Mouse (Mus musculus) layer of hippocampus, adult 9-10 months (tissue): ENCODE measurements around the gene Thrap3.
"Not testable (repeated sequence)": the region's sequence is repeated elsewhere in the genome, so short reads cannot be mapped to it uniquely, and the experiment has no call there.

Source experiments
- DNase-seq: peaks from one replicate; pipeline ENCODE4 v3.0.0; 2022; ENCODE audit warnings: low spot score

Thrap3 gene

DNA sequence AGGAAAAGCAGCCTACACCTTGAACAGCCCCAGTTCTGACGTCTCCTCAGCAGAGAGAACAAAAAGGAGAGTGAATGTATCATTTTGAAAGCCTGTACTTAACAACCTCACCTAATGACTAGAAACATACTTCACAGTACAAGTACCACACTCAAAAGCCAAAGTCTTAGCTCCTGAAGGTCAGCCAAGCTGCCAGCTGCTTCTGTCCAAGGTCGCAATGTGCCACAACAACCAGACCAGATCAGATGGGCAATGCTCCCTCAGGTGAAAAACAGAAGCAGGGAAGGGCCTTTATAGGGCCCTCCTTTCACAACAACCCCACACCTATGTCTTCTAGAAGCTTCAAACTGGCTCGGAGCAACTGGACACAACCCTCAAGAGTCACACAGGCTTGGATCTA, 36.5 kb downstream of the Thrap3 start:
- no peak for DNase-seq

DNA sequence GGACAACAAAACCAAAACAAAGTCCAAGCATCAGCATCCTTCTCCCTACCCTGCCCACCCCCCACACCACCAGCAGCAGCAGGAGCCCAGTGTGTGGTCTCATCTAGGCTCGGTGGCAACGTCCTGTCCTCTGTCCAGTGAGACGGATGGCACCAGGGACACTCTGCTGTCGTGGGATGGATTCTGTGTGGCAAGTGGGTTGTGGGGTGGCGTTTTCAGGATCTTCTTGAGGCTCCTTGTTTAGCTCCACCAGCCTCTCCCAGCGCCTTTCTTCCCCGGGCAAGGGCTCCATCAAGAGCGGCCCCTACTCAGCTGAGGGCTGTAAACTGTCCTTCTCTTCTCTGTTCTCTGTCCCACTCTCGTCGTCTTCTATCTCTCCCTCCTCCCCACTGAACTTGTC, 37.5 kb downstream of the Thrap3 start:
- not testable (repeated sequence) for DNase-seq

DNA sequence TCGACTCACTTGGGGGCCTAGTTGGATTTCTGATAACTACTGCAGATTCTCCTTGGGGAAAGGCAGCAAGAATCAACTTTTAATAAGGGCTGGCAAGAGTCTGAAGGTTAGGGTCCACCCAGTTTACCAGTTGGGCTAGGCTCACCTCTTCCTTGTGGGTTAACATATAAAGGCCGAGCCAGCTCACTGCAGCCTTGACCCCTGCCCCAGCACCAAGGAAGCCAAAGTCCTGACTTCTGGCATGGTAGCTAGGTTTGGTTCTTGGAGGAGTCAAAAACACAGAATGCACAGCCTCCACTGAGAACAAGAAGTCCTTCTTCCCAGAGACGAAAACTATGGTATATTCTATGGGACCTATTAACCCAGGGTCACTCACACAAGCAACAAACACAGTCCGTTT, 38.9 kb downstream of the Thrap3 start:
- no peak for DNase-seq

DNA sequence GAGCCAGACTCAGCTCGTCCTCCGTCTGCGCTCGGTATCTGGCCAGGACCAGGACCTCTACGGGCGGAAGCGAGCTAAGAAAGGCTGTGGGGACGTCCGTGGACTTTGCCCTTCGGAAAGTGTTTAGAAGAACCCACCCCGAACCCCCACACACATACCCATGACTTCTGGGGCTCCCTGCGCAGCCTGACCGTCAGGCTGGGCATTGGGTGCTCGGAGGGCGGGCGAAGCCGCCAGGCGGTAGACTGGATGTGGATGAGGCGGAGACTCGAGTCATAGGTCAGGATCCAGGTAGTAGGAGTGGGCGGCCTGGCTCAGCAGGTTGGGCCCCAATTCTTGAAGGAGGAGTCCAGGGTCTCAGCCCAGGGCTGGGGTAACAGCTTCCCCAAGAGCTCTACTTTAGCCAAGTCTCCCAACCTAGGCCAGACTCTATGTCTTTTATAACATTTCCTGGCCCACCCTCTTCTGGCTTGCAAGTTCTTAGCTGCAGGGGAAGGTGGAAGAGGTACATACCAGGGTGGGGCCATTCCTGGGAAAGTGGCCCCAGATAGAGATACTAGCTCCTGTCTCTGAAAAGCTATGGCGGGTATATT, 39.4 kb downstream of the Thrap3 start, which contains the start of gene Sh3d21:
TSS of gene Sh3d21 (minus strand) at position 425 of the 593 bp plus-strand sequence.
- no peak for DNase-seq

DNA sequence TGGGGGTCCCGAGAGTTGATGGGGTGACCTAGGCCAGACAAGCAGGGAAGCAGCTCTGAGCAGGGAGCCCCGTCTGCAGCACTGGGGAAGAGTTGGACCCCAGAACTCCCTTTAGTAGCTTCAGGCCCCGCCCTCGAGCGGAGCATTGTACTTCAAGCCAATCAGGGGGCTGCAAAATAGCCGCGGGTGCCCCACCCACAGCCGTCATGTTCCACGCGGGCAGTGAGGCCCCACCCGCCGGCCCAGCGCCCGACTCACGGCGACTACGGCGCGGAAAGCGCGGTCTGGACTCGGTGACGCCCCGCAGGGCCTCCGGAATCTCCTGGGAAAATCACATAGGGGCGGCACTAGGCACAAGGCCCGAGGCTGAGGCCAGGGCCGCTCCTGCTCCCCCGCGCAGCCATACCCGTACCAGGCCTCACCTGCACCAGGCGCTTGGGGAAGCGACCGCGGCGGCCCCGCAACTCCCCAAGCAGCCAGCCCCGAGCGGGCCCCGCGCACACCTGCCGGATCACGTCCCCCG, 40.0 kb downstream of the Thrap3 start:
- DNase-seq, result peak; percentile 51

DNA sequence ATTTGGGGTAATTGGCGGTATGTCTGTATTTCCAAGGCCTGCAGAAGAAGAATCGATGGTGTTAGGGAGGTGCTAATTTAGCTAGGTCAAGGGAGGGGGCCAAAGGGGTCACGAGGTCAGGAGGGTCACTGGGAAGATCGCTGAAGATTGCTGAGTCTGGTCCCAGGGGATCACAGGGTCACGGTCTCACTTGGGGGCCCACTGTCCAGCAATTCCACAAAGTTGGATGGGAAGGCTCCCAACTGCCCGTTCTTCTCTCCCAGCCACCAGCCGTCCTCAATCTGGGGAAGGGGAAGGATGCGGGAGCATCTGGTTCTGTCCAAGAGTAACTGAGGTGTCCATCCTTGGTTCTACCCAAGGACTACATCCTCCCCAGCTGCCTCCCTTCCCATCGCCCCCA, 40.6 kb downstream of the Thrap3 start:
- DNase-seq, result no peak

DNA sequence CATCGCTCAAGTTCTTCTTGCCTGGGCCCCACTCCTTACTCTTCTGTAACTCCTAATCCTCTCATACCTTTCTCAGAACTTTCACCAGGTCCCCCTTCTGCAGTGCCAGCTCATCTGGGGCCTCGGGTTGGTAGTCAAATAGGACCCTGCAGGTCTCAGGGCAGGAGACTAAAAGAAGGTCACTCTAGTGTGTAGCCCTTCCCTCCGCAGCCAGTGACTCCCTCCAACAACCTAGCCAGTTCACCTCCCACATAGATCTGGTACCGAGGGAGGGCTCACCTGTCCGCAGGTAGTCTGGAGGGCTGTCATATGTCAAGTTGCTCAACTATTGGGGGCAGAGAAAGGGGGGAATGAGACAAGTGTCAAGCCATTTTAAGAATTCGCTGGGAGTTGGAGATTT, 41.1 kb downstream of the Thrap3 start:
- no peak for DNase-seq

DNA sequence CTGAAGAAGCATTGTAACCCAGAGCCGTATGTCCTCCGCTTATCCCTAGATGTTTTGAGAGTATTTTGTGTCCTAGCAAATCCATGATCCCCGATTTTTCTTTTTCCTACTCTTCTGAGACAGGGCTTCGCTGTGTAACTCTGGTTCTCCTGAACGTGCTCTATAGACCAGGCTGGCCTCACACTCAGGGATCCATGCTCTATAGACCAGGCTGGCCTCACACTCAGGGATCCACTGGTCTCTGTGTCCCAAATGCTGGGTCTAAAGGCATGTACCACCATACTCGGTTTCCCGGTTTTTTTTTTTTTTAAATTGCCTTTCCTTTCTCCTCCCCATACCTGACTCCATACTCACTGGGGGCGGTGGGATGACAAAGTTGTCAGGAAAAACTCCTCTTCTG, 41.6 kb downstream of the Thrap3 start:
- no peak for DNase-seq

DNA sequence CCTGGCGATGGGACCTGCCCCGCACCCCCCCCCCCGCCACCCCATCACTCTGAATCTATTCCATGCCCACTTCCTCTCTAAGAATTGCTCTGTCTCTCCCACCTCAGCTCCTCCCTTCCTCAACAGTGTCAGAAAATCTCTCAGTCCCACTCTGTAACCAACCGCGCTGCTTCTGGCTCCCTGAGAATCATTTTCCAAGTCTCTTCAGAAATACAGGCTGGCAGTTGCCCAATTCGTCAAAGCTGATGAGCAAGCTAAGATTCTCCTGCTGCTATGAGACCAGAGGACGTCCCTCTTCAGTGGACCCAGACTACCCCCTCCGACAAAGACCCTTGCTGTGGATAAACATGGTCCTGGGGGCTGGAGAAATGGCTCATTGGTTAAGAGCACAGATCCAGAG, 43.1 kb downstream of the Thrap3 start:
- DNase-seq, result no peak

DNA sequence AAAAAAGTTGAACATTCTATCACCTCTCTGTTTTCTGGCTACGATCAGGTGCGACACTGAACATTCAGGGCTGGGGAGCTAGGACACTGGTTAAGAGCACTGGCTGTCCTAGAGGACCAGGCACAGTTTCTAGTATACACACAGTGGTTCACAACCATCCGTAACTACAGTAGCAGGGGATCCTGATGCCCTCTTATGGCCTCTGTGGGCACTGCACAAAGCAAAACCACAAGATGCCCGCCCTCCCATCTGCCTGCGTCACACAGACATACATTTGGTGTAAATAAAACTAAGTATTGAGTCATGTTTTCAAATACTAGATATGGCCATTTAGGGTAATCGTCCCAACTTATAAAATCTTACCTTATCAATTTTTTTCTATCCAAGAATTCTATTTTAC, 45.0 kb downstream of the Thrap3 start:
- DNase-seq, result no peak

DNA sequence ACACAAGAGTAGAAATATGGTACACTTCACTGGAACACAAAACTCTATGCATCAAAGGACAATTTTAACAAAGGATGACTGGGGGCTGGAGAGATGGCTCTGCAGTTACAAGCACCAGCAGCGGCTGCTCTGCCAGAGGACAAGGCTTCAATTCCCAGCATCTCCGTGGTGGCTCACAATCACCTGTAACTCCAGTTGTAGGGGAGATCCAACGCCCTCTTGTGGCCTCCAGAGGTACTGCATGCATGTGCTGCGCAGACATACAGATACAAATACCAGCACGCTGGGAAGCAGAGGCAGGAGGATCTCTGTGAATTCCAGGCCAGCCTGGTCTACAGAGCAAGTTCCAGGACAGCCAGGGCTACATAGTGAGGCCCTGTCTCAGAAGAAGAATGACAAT, 45.9 kb downstream of the Thrap3 start:
- no peak for DNase-seq

DNA sequence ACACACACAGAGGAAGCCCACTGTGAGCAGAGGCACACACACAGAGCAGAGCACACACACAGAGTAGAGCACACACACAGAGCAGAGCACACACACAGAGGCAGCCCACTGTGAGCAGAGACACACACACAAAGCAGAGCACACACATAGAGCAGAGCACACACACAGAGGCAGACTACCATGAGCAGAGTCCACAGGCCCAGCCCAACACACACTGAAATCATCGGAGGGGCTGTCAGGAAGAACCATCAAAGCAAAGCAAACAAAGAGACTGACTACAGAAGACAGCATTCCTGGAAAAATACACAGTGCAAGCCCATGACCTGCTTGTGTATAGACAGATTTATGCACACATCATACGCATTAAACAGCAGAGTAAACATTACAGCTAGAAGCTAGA, 46.7 kb downstream of the Thrap3 start:
- no peak for DNase-seq

DNA sequence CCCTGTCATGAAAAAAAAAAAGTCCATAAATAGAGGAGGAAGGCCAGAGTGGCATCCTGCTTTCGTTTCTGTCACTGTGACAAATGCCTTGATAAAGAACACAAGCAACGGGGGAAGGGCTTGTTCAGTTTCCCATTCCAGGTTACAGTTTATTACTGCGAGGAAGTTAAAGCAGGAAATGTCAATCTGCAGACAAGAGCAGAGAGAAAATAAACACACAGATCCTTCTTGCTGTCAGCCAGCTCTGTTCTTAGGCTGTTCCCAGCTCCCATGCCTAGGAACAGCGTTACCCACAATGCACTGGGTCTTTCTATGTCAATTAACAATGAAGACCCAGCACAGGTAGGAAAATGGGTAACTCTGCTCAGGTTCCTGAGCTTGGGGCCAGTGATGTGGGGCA, 47.4 kb downstream of the Thrap3 start:
- no peak for DNase-seq

DNA sequence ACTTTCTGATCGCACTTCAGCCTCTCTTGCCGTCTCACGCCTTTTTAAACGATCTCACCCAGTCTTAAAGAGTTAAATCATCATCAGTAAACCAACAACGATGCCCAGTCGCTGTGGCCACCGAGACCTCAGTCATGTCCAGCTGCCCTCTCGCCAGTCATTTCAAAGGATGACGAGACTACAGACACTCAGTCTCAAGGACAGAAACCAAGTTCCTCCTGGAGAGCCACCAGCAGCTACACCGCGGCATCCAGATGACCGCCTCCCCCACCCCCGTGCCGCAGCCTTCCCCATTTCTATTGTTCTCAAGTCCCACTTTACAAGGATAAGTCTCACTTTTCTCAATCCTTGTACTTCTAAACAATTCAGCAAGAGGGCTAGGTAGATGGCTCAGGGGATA, 49.7 kb downstream of the Thrap3 start:
- DNase-seq, result no peak

DNA sequence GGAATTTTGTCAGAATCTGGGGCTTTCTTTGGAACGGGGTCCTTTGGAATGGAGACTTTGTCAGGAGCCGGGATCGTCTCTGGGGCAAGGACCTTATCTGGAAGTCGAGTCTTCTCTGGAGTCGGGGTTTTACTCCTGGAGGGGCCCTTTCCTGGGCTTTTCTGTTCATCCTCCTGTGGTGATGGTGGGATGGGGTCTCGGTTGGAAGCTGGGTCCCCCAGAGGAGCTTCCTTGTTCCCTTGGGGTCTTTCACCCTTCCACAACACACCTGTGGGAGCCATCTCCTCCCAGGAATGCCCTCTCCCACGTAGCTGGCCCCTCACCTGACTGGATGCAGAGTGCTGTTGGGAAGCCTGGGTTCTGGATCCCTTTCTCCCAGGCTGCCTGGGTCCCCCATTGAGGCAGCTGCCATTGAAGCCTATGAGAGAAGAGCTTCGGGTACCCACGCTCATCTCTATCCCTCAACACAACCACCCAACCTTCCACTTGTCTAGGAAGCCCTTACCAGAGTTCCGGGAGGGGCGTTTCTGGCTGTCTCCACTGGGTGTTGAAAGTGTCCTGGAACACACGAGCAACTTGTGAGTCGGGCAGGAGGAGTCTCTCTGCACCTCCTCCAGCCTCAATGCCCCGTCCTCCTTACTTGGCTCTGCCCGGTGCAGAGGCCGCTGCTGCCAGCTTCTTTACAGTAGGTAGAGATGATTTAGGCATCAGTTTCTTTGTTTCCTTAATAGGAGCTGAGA, 50.7 kb downstream of the Thrap3 start:
- DNase-seq, result no peak

DNA sequence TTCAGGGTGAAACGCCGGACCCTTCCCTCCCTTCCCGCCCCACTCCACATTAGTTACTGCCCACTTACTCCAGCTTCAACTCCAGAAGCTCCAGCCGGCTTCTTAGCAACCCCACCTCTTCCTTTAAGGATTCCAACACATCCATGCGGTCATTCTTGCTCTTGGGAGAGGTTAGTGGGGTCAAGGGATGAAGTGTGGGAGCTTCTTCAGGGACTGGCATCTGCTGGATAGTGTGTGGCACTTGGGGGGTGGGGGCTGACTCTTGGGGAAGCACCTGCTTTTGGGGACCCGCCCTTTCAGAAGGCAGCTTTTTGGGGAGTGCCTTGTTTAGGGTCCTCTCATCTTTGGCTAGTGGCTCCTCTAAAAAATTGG, 51.6 kb downstream of the Thrap3 start:
- DNase-seq, result no peak

DNA sequence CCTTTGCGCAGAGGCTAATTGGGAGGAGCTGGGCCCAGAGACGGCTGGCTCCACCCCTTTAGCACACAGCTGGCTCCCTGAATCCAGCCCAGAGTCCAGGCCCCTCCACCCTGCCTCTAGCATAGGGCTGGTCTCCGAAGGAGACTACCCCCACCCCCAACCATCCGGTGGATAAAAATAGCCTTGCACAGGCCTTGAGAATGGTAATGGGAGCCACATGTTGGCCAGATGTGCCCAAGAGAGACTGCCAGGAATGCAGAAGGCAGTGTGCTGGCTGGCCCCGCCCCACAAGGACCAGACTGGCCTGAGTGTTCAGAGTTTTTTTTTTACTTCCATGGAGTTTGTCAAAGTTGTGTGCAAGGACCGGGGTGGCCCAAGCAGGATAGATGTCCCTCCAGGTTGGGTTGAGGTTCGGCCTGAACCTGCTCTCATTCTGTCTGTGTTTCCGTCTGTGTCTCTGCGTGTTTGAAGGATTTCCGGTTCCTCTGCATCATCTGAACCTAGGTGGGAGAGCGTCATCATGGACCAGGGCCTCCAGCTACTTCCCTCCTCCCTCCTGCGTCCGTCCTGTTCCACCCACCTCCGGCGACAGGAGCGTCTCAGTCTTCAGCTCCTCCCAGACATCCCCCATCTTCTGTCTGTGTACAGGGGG, 52.1 kb downstream of the Thrap3 start:
- no peak for DNase-seq

DNA sequence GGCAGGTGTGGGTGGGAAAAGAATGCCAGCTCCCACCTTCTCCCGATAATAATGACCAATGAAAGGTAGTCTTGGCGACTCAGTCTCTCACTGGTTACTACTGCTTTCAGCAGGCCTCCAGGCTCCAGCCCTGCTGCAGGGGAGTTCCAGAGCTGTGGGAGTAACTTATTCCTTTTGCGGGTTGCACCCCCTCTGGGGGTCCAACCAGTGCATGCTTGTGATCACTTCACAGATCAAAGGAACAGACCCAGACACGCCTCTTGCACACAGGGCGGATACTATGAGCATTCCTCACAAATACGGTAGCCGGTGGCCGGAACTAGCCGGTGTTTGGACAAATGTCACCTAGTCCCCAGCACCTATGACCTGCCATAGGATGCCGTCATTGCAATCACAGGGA, 52.8 kb downstream of the Thrap3 start:
- DNase-seq, result no peak

DNA sequence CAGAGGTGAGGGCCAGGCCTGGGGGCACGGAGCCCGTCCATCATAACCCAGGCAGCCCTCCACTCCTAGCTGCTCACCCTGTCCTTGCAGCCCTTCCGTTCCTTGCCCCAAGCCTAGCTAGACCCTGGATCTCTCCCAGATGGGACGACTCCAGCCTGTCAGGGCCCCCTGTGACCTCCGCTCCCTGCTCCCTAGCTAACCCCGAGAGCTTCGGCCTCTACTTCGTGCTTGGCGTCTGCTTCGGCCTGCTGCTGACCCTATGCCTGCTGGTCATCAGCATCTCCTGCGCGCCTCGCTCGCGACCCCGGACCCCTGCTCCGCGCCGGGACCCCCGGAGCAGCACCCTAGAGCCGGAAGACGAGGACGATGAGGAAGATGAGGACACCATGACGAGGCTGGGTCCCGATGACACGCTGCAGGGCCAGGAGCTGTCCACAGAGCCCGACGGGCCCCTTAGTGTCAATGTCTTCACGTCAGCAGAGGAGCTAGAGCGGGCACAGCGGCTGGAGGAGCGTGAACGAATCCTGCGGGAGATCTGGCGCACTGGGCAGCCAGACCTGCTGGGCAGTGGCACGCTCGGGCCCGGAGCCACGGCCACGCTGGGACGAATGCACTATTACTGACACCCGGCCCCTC, 53.4 kb downstream of the Thrap3 start:
- no peak for DNase-seq

DNA sequence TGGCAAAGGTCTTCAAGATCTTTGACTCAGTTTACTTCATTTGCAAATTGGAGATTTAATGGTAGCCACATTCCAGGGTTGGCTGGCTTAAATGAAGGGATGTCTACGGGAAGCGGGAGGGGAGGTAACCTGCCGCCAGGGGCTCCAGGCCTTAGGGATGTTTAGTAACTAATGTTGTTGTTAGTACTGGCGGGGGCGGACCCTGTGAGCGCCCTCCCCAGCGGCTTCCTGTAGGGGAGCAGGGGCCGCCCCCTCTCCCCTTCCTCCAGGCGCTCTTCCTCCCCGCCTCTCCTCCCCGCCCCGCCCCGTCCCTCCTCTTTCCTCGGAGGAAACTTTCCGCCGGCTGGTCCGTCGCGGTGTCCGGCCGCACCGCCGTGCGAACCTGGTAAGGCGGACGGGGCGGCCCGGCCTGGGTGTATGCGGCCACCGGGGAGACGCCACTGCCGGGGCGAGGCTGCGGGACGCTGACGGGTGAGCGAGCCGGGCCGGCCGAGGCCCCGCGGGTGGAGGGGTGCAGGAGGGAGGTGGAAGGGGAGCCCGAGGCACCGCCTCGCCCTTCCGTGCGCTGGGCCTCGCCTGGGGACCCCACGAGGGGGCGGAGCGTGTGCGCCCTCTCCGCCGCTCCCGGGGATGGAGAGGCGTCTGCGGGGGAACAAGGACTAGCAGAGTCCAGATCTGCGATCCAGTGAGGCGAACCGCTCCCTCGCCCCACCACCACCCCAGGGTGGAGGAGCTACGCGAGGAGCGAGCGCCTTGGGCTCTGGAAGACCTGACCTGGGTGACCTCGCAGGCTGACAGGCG, 54.2 kb downstream of the Thrap3 start:
- no peak for DNase-seq

DNA sequence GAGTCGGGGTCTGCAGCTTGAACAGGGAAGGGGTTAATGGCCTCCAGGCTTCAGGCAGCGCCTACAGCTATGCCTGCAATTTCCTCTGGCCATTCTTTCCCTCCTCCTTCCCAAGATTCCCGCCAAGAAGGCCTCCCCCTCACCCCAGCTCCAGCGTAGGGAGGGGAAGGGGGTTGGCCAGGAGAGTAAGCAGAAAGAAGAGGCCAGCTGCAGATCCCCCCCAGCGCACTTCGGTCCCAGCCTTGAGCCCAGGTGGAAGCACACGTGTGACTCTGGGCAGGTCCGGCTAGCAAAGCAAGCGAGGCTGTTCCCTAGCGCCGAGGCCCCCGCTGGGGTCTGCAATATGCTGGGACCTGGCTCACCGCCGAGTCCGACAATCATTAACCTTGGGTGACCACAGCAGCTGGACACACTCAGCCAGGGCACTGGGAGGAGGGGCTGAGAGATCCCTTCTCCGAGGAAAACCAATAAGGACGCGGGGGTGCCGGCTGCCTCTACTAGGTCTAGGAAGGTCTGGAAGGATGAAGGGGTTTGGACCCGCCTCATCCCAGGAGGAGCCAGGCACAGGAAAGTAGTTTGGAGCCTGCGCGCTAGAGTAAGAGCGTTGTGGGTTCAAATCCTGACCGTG, 54.9 kb downstream of the Thrap3 start, which contains the start of gene Eva1b:
TSS of gene Eva1b (plus strand) at position 212 of the 628 bp plus-strand sequence.
- DNase-seq, result no peak
